Mouse (Mus musculus): Measurements from ENCODE around the gene Slc25a30. TPM values are rescaled to one million over a fixed set of nuclear protein-coding genes. Genes with fewer than 3 reads are reported as not detected.
"Not testable (repeated sequence)": the region's sequence is repeated elsewhere in the genome, so short reads cannot be mapped to it uniquely, and the experiment has no call there.

Gene Slc25a30
- polyA plus RNA-seq, 1 experiment from 2014 or later, result 12.8 TPM

DNA sequence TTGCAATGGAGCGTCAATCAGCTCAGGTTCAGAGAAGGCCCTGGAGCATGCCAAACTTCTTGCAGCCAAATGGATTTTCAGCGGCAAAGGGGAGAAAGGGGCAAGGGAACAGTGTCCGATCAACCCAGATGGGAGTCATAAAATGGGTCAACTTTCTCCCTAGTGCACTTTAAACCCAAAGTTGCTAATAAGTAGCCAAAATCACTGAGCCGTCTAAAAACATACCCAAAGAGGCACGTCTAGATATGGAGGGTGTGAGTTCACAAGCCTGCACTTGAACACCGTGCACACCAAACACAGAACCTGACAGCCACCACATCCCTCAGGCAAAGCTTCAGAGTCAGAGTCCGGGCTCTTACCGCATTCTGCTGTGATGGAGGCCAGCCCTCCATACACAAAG lies 10.2 kb downstream of the Slc25a30 start:
- no peak overlapping the region for H3K27ac ChIP-seq
- H3K9ac ChIP-seq, result no peak overlapping the region
- H3K4me3 ChIP-seq (replicated peaks; ENCODE audit: low read length), result no peak overlapping the region
- no peak overlapping the region for H3K4me2 ChIP-seq (replicated peaks)
- 89% methylated on average over 8 of the region's 8 CpGs for WGBS
- no peaks in the 10 kb centered on the region for H3K9me3 ChIP-seq (ENCODE audit: control insufficient read depth, low read length)
- ATAC-seq (ENCODE audit: low FRiP score), result no peak
- H3K36me3 ChIP-seq (replicated peaks; ENCODE audit: control insufficient read depth, insufficient read depth), result peaks cover 13% of the 10 kb centered on the region
- no peak for DNase-seq (ENCODE audit: low spot score)
- H3K27me3 ChIP-seq (ENCODE audit: control insufficient read depth, insufficient read depth, low read length), result no peaks in the 10 kb centered on the region
- no peaks in the 10 kb centered on the region for H3K4me1 ChIP-seq (replicated peaks; ENCODE audit: control insufficient read depth, insufficient read depth, low read length)

DNA sequence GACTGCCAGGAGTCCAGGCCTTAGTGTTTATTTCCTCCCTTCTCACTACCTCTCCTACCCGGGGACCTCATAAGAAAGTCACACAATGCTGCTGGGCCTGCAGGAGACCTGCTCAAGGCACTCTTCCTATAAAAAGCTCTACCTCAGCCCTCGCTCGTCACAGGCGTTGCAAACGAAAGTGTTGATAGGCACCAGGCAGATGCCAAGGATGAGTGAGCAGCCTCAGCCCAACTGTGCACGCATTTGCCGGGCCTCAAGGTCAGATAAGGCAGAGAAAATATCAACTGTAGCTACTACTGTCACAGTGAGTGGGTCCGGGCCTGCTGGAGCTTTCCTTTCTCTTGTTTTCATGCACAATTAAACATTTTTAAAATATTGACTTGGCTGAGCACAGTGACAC lies 13.4 kb downstream of the Slc25a30 start:
- H3K9me3 ChIP-seq (ENCODE audit: control insufficient read depth, low read length), result no peaks in the 10 kb centered on the region
- H3K9ac ChIP-seq, result no peak overlapping the region
- H3K4me1 ChIP-seq (replicated peaks; ENCODE audit: control insufficient read depth, insufficient read depth, low read length), result no peaks in the 10 kb centered on the region
- no peaks in the 10 kb centered on the region for H3K27me3 ChIP-seq (ENCODE audit: control insufficient read depth, insufficient read depth, low read length)
- H3K4me2 ChIP-seq (replicated peaks), result no peak overlapping the region
- 79% methylated on average over 8 of the region's 8 CpGs for WGBS
- peaks cover 41% of the 10 kb centered on the region for H3K36me3 ChIP-seq (replicated peaks; ENCODE audit: control insufficient read depth, insufficient read depth)
- H3K27ac ChIP-seq, result no peak overlapping the region
- no peak for DNase-seq (ENCODE audit: low spot score)
- ATAC-seq (ENCODE audit: low FRiP score), result no peak
- no peak overlapping the region for H3K4me3 ChIP-seq (replicated peaks; ENCODE audit: low read length)

DNA sequence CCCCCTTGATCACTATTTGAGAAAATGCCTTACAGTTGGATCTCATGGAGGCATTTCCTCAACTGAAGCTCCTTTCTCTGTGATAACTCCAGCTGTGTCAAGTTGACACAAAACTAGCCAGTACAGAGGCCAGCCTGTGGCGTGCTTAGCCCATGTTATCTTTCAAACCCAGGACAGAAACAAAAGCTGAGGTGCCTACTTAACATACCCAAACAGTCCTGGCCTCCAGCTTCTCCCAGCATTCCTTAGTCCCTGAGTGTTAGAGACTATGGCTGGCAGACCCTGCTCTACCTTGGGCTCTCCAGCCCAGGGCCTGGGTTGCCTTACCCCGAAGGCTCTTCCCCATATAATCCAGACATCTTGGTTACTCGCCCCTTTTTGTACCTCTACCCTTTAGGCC lies 14.4 kb downstream of the Slc25a30 start:
- not testable (repeated sequence) for H3K27me3 ChIP-seq (ENCODE audit: control insufficient read depth, insufficient read depth, low read length); ATAC-seq (ENCODE audit: low FRiP score); DNase-seq (ENCODE audit: low spot score); H3K4me3 ChIP-seq (replicated peaks; ENCODE audit: low read length); H3K4me2 ChIP-seq (replicated peaks); H3K4me1 ChIP-seq (replicated peaks; ENCODE audit: control insufficient read depth, insufficient read depth, low read length); H3K9me3 ChIP-seq (ENCODE audit: control insufficient read depth, low read length); H3K27ac ChIP-seq; H3K9ac ChIP-seq
- peaks cover 41% of the 10 kb centered on the region for H3K36me3 ChIP-seq (replicated peaks; ENCODE audit: control insufficient read depth, insufficient read depth)
- 97% methylated on average over 3 of the region's 3 CpGs for WGBS

DNA sequence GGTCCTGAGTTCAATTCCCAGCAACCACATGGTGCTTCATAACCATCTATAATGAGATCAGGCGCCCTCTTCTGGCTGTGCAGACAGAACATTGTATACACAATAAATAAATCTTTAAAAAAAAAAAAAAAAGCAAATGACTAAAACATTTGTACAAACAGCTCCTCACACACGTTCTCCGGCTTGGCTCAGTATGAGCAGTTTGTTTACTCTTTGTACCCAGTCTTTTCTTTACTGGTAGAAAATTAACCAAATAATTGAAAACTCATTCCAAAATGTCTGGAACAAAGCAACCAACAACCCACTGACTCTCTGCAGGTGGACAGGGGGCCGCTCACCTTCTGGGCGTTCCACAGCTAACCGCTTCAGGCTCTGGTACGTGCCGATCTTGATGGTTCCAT lies 15.7 kb downstream of the Slc25a30 start:
- Histone ChIP-seq H3K4me2 (replicated peaks) (no peak overlapping the region), H3K4me3 (replicated peaks; ENCODE audit: low read length) (no peak overlapping the region), H3K27me3 (ENCODE audit: control insufficient read depth, insufficient read depth, low read length) (no peaks in the 10 kb centered on the region), H3K4me1 (replicated peaks; ENCODE audit: control insufficient read depth, insufficient read depth, low read length) (0 out of 2 replicates have a peak, but pooled peaks cover 4% of the 10 kb centered on the region), H3K27ac (no peak overlapping the region), H3K36me3 (replicated peaks; ENCODE audit: control insufficient read depth, insufficient read depth) (peaks cover 50% of the 10 kb centered on the region), H3K9me3 (ENCODE audit: control insufficient read depth, low read length) (no peaks in the 10 kb centered on the region), H3K9ac (no peak overlapping the region)
- DNase-seq (ENCODE audit: low spot score) (no peak), ATAC-seq (ENCODE audit: low FRiP score) (no peak)
- WGBS, result 94% methylated on average over 8 of the region's 8 CpGs

DNA sequence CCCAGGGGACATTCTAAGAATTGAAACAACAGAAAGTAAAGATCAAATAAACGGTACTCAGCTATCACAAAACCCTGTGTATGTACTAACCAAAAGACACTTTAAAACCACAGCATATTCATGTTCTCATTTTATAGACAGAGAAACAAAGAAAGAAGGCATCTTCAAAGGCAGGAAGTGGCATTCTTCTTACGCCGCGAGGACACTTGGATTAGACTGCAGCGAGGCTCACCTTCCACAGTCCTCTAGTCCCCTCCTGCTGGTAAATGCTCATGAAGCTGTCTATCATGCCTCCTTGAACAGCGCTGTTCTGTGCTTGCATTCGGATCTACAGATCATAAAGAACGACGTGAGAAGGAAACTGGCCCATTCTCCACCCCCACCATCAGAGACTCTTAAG lies 17.5 kb downstream of the Slc25a30 start:
- DNase-seq (ENCODE audit: low spot score), result no peak
- peaks cover 49% of the 10 kb centered on the region for H3K36me3 ChIP-seq (replicated peaks; ENCODE audit: control insufficient read depth, insufficient read depth)
- H3K4me2 ChIP-seq (replicated peaks), result no peak overlapping the region
- WGBS, result 89% methylated on average over 9 of the region's 9 CpGs
- ATAC-seq (ENCODE audit: low FRiP score), result no peak
- no peak overlapping the region for H3K27ac ChIP-seq
- no peaks in the 10 kb centered on the region for H3K9me3 ChIP-seq (ENCODE audit: control insufficient read depth, low read length)
- H3K27me3 ChIP-seq (ENCODE audit: control insufficient read depth, insufficient read depth, low read length), result no peaks in the 10 kb centered on the region
- 0 out of 2 replicates have a peak, but pooled peaks cover 4% of the 10 kb centered on the region for H3K4me1 ChIP-seq (replicated peaks; ENCODE audit: control insufficient read depth, insufficient read depth, low read length)
- no peak overlapping the region for H3K9ac ChIP-seq
- H3K4me3 ChIP-seq (replicated peaks; ENCODE audit: low read length), result no peak overlapping the region

DNA sequence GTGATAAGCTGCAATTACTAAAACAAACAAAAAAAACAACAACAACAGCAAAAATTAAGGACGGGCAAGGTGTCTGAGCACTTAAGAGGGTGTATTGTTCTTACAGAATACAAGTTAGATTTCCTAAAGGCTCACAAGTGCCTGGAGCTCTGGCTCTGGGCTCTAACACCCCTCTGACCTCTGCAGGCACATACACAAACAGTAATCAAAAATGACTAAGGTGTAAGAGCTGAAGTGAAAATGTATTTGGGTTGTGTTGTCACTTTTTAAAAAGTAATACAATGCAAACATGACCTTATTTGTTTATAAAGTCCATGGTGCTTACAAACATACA lies 18.6 kb downstream of the Slc25a30 start:
- Histone ChIP-seq H3K9me3 (ENCODE audit: control insufficient read depth, low read length) (no peaks in the 10 kb centered on the region), H3K36me3 (replicated peaks; ENCODE audit: control insufficient read depth, insufficient read depth) (peaks cover 51% of the 10 kb centered on the region), H3K27me3 (ENCODE audit: control insufficient read depth, insufficient read depth, low read length) (no peaks in the 10 kb centered on the region), H3K4me3 (replicated peaks; ENCODE audit: low read length) (no peak overlapping the region), H3K9ac (no peak overlapping the region), H3K4me2 (replicated peaks) (no peak overlapping the region), H3K27ac (no peak overlapping the region), H3K4me1 (replicated peaks; ENCODE audit: control insufficient read depth, insufficient read depth, low read length) (0 out of 2 replicates have a peak, but pooled peaks cover 4% of the 10 kb centered on the region)
- DNase-seq (ENCODE audit: low spot score), result no peak
- 8% methylated on average over 1 of the region's 1 CpGs for WGBS
- no peak for ATAC-seq (ENCODE audit: low FRiP score)

DNA sequence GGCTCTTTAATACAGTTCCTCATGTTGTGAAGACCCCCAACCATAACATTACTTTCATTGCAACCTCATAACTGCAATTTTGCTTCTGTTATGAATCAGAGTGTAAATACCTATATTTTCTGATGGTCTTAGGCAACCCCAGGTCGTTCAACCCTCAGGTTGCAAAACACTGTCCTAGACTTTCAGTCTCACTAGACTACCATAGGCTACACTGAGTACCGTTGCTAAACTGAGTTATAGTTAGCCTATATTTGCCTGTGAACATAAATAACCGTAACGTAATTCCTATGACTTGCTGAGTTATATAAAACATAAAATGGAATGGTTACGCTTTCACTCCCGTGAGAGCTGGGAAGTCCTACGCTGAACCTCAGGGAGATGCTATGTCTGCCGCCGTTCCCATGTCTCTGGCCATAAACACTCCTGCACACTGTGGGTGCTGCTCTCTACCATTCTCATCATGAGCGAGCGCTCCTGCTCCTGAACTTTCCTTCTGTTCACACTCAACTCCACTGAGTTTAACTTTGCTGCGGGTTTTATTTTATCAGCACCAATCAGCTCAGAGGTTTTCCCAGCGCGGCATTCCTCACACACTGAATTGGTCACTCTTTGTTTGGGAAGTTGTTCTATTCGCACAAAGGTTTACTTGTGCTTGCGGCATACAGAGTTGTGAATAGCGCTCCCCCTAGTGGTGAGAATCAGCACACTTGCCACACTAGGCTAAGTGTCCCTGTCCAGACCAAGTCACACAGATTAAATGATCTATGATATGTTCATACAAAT lies 19.2 kb downstream of the Slc25a30 start:
- Histone ChIP-seq H3K27me3 (ENCODE audit: control insufficient read depth, insufficient read depth, low read length) (no peaks in the 10 kb centered on the region), H3K36me3 (replicated peaks; ENCODE audit: control insufficient read depth, insufficient read depth) (peaks cover 56% of the 10 kb centered on the region), H3K4me3 (replicated peaks; ENCODE audit: low read length) (no peak overlapping the region), H3K9me3 (ENCODE audit: control insufficient read depth, low read length) (no peaks in the 10 kb centered on the region), H3K4me1 (replicated peaks; ENCODE audit: control insufficient read depth, insufficient read depth, low read length) (0 out of 2 replicates have a peak, but pooled peaks cover 4% of the 10 kb centered on the region), H3K27ac (peak overlapping the region; percentile 66; the same call in 1 of the 2 replicates), H3K4me2 (replicated peaks) (peak overlapping the region; percentile 26), H3K9ac (no peak overlapping the region)
- peak; percentile 87 for ATAC-seq (ENCODE audit: low FRiP score)
- peak; percentile 89 for DNase-seq (ENCODE audit: low spot score)
- WGBS, result 54% methylated on average over 17 of the region's 17 CpGs

DNA sequence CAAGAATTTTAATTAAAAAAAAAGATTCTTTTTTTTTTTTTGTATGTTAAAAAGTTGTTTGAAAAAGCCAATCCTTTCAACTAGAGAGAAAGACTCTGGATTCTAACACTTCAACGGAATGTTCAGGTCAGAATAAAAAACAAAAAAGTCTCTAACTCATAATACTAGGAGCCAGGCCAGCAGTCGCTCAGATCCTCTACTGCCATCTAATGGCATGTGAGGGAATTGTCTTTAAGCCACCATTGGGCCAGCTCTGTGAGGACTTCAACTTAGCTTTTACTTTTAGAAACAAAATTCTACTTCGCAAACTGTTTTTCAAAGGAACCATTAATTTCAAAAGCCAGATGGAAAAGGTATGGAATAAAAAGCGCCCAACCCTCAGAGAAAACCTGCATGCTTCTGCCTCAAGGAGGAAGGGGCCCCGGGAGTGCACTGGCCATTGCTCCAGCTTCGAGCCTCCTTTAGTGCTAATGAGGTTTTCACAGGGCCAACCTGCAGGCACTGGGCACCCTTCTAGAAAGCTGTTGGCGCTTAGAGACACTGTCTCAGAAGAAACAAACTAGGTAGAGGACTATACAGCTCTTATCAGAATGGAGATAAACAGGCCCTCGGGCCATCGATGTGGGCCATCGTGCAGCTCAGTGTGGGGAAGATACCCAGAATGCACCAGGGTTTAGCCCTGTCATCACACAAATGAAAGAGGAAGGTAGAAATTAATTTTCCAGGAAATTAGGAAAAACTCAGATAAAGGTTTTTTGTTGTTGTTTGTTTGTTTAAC lies 25.6 kb downstream of the Slc25a30 start:
- no peaks in the 10 kb centered on the region for H3K9me3 ChIP-seq (ENCODE audit: control insufficient read depth, low read length)
- peak; percentile 80 for DNase-seq (ENCODE audit: low spot score)
- H3K4me2 ChIP-seq (replicated peaks), result no peak overlapping the region
- ATAC-seq (ENCODE audit: low FRiP score), result no peak
- H3K4me3 ChIP-seq (replicated peaks; ENCODE audit: low read length), result no peak overlapping the region
- H3K4me1 ChIP-seq (replicated peaks; ENCODE audit: control insufficient read depth, insufficient read depth, low read length), result no peaks in the 10 kb centered on the region
- H3K27ac ChIP-seq, result no peak overlapping the region
- 60% methylated on average over 10 of the region's 10 CpGs for WGBS
- H3K9ac ChIP-seq, result no peak overlapping the region
- H3K27me3 ChIP-seq (ENCODE audit: control insufficient read depth, insufficient read depth, low read length), result no peaks in the 10 kb centered on the region
- peaks cover 34% of the 10 kb centered on the region for H3K36me3 ChIP-seq (replicated peaks; ENCODE audit: control insufficient read depth, insufficient read depth)

DNA sequence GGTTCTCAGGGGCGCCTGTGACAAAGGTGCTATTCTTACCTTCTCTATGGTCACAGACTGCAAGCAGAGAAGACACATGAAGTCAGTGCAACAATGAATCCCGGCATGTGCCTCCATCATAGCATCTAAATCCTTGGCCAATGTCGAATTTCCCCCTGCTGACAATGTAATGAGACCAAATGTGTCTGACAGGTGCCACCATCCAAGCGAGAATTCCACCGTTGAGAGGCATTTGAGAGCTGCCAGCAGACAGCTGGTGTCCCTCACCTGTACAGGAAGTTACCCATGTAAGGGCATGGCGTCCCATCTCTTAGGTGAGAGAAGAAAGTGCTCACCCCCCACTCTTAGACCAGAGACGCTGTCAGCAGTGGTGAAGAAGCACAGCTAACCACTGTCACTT lies 28.4 kb downstream of the Slc25a30 start:
- Histone ChIP-seq H3K9me3 (ENCODE audit: control insufficient read depth, low read length) (no peaks in the 10 kb centered on the region), H3K36me3 (replicated peaks; ENCODE audit: control insufficient read depth, insufficient read depth) (peaks cover 22% of the 10 kb centered on the region), H3K4me3 (replicated peaks; ENCODE audit: low read length) (no peak overlapping the region), H3K27ac (no peak overlapping the region), H3K27me3 (ENCODE audit: control insufficient read depth, insufficient read depth, low read length) (no peaks in the 10 kb centered on the region), H3K9ac (no peak overlapping the region), H3K4me2 (replicated peaks) (no peak overlapping the region), H3K4me1 (replicated peaks; ENCODE audit: control insufficient read depth, insufficient read depth, low read length) (peaks cover 3% of the 10 kb centered on the region)
- WGBS, result 80% methylated on average over 7 of the region's 7 CpGs
- ATAC-seq (ENCODE audit: low FRiP score), result no peak
- no peak for DNase-seq (ENCODE audit: low spot score)
